Mouse (Mus musculus) kidney, postnatal 0 days (tissue): ENCODE data around the gene 1700022I11Rik. TPM values are rescaled to one million over a fixed set of nuclear protein-coding genes. Genes with fewer than 3 reads are reported as not detected.
"Not testable (repeated sequence)": the region's sequence is repeated elsewhere in the genome, so short reads cannot be mapped to it uniquely, and the experiment has no call there.

Experiments used
- ATAC-seq: fragments of 200-750 bp; cut with Nextera tagmentation; replicated peaks from 2 replicates; pipeline ENCODE4 v1.8.0; 2017; ENCODE audit warnings: low read depth, moderate number of reproducible peaks, moderate TSS enrichment, moderate library complexity; ENCODE audit not compliant: low FRiP score
- DNase-seq: peaks from one replicate; pipeline ENCODE4 v3.0.0-alpha.2; 2016; ENCODE audit warnings: low spot score
- H3K27ac ChIP-seq: fragments of 300-500 bp; sonication (generic); 2 replicates; pipeline ENCODE4 v1.5.1; 2014; ENCODE audit warnings: mild to moderate bottlenecking
- H3K27me3 ChIP-seq: fragments of 300-500 bp; sonication (generic); 2 replicates; pipeline ENCODE4 v1.6.1; 2014; ENCODE audit warnings: low read length, mixed read lengths; ENCODE audit not compliant: insufficient read depth
- H3K36me3 ChIP-seq: fragments of 300-500 bp; sonication (generic); 2 replicates; pipeline ENCODE4 v1.6.1; 2014; ENCODE audit warnings: low read length, mixed read lengths; ENCODE audit not compliant: insufficient read depth
- H3K4me1 ChIP-seq: fragments of 300-500 bp; sonication (generic); replicated peaks from 2 replicates; pipeline ENCODE4 v1.6.1; 2014; ENCODE audit warnings: antibody characterized with exemption, low read length, mixed read lengths; ENCODE audit not compliant: insufficient read depth
- H3K4me2 ChIP-seq: fragments of 300-500 bp; sonication (generic); 2 replicates; pipeline ENCODE4 v1.6.1; 2014; ENCODE audit warnings: mild to moderate bottlenecking, low read length, moderate library complexity, mixed read lengths
- H3K4me3 ChIP-seq: fragments of 300-500 bp; sonication (generic); replicated peaks from 2 replicates; pipeline ENCODE4 v1.5.1; 2014; ENCODE audit warnings: low read depth, low read length
- H3K9ac ChIP-seq: fragments of 300-500 bp; sonication (generic); 2 replicates; pipeline ENCODE4 v1.6.1; 2014; ENCODE audit warnings: low read depth, low read length
- H3K9me3 ChIP-seq: fragments of 300-500 bp; sonication (generic); replicated peaks from 2 replicates; pipeline ENCODE4 v1.6.1; 2016; ENCODE audit warnings: low read length, inconsistent platforms, mixed read lengths
- CTCF ChIP-seq: IDR thresholded peaks from 2 replicates; pipeline ENCODE4 v1.5.1; 2016; ENCODE audit warnings: antibody characterized with exemption, low read depth, mild to moderate bottlenecking, moderate library complexity
- WGBS: fragments of 180-500 bp; shearing (Covaris S2); extraction: QIAGEN DNeasy Blood & Tissue Kit; methylation state at CpG from one replicate; pipeline ENCODE4 v1.1.7; 2014; 5-methylcytosine and 5-hydroxymethylcytosine counted together
- polyA plus RNA-seq: library from polyadenylated mRNA; unstranded; fragments of >200 nt; fragmentation: Nextera tagmentation; extraction: Ambion mirVana; gene quantifications from 2 replicates; pipeline ENCODE4 v1.2.1, GENCODE M21; 2015

Gene 1700022I11Rik
- polyA plus RNA-seq, 1 experiment from 2014 or later: 0.37 TPM

DNA sequence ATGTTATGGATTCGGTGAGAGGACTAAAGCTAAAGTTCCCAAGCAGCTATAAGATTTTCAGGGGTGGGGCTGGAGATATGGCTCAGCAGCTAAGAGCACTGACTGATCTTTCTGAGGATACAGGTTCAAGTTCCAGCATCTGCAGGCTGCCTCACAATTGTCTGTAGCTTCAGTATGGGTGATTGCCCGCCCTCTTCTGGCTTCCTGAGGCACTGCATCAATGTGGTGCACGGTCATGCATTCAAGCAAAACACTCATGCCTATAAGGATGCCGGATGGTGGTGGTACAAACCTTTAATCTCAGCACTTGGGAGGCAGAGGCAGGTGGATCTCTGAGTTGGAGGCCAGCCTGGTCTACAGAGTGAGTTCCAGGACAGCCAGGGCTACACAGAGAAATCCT, 7.8 kb upstream of the 1700022I11Rik start:
- ATAC-seq: no peak
- Histone ChIP-seq H3K4me2 (no peak overlapping the region), H3K4me1 (peaks cover 3% of the 10 kb centered on the region; the same call in 1 of the 2 replicates), H3K9me3 (no peaks in the 10 kb centered on the region), H3K27ac (no peak overlapping the region), H3K9ac (no peak overlapping the region), H3K4me3 (no peak overlapping the region), H3K27me3 (no peaks in the 10 kb centered on the region), H3K36me3 (0 out of 2 replicates have a peak, but pooled peaks cover 3% of the 10 kb centered on the region)
- DNase-seq: peak; percentile 56
- 33% methylated on average over 4 of the region's 4 CpGs for WGBS
- peak; percentile 72 for TF ChIP-seq CTCF

DNA sequence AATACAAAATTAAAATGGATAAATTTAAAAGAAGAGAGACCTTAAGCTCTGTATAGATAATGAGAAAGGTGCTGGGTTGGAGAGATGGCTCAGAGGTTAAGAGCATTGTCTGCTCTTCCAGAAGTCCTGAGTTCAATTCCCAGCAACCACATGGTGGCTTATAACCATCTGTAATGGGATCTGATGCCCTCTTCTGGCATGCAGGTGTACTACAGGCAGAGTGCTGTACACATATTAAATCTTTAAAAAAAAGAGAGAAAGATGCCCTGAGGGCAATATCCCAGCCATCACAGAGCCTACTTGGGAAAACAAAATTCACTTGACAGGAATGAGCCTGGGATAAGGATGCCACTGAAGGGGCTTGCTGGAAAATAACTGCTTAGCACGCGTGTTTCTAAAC, 5.9 kb upstream of the 1700022I11Rik start:
- no peaks in the 10 kb centered on the region for H3K9me3 ChIP-seq
- H3K4me1 ChIP-seq: peaks cover 3% of the 10 kb centered on the region; the same call in 1 of the 2 replicates
- no peak for ATAC-seq
- H3K4me2 ChIP-seq: no peak overlapping the region
- no peaks in the 10 kb centered on the region for H3K27me3 ChIP-seq
- no peaks in the 10 kb centered on the region for H3K36me3 ChIP-seq
- no peak overlapping the region for H3K27ac ChIP-seq
- TF ChIP-seq CTCF: peak; percentile 39
- no peak overlapping the region for H3K4me3 ChIP-seq
- H3K9ac ChIP-seq: no peak overlapping the region
- DNase-seq: no peak
- 97% methylated on average over 2 of the region's 2 CpGs for WGBS

- no peak for ATAC-seq
- H3K4me2 ChIP-seq: peak overlapping the region; percentile 37
Measured at GRCm38 (mm10) chr4:42965039-42965719, 4.2 kb upstream of the 1700022I11Rik start.

GRCm38 (mm10) chr4:42972952-42973351, 3.5 kb downstream of the 1700022I11Rik start:
- Histone ChIP-seq H3K27ac (no peak overlapping the region), H3K27me3 (no peaks in the 10 kb centered on the region), H3K9ac (no peak overlapping the region), H3K4me3 (no peak overlapping the region), H3K4me2 (no peak overlapping the region), H3K36me3 (no peaks in the 10 kb centered on the region), H3K9me3 (no peaks in the 10 kb centered on the region), H3K4me1 (no peaks in the 10 kb centered on the region)
- no peak for TF ChIP-seq CTCF
- 57% methylated on average over 4 of the region's 4 CpGs for whole genome bisulfite sequencing
- ATAC-seq: no peak
- DNase-seq: no peak

More at GRCm38 (mm10) chr4:42965039-42965719, 4.2 kb upstream of the 1700022I11Rik start:
- peak; percentile 87 for DNase-seq
- Histone ChIP-seq H3K9ac (no peak overlapping the region), H3K36me3 (no peaks in the 10 kb centered on the region), H3K27ac (no peak overlapping the region), H3K4me1 (peaks cover 3% of the 10 kb centered on the region; the same call in 1 of the 2 replicates), H3K27me3 (no peaks in the 10 kb centered on the region), H3K9me3 (no peaks in the 10 kb centered on the region), H3K4me3 (no peak overlapping the region)
- TF ChIP-seq CTCF: peak; percentile 93
- 16% methylated on average over 12 of the region's 12 CpGs for WGBS

GRCm38 (mm10) chr4:42973868-42974267, 4.5 kb downstream of the 1700022I11Rik start:
- 81% methylated on average over 5 of the region's 5 CpGs for whole genome bisulfite sequencing
- Histone ChIP-seq H3K36me3 (0 out of 2 replicates have a peak, but pooled peaks cover 4% of the 10 kb centered on the region), H3K9ac (no peak overlapping the region), H3K9me3 (no peaks in the 10 kb centered on the region), H3K27ac (no peak overlapping the region), H3K4me2 (no peak overlapping the region), H3K27me3 (no peaks in the 10 kb centered on the region), H3K4me1 (no peaks in the 10 kb centered on the region), H3K4me3 (no peak overlapping the region)
- ATAC-seq (no peak), DNase-seq (no peak)
- no peak for TF ChIP-seq CTCF

- no peak for ATAC-seq
Measured at GRCm38 (mm10) chr4:42978062-42978461, 8.7 kb downstream of the 1700022I11Rik start.

DNA sequence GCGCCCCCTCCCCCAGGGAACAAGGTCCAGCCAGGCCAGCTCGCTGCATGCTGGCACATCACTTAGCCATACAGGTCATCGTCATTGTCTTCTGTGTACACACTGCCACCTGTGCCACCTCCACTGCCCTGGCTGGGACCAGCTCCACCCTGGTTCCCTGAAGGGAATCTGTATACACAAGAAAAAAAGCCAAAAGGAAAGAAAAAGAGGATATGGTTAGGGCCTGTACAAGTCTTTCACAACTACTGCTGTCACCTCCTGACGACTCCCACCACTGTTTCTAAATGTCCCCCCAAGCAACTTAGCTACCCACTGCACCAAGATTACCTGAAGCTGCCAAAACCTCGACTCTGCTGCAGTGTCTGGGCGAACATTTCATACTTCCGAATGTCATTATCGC, 11.1 kb downstream of the 1700022I11Rik start:
- H3K4me2 ChIP-seq, H3K4me3 ChIP-seq, DNase-seq, H3K27ac ChIP-seq, H3K4me1 ChIP-seq, H3K9me3 ChIP-seq, H3K27me3 ChIP-seq, ATAC-seq, H3K9ac ChIP-seq: not testable (repeated sequence)
- WGBS: 85% methylated on average over 7 of the region's 8 CpGs
- H3K36me3 ChIP-seq: peaks cover 40% of the 10 kb centered on the region

More at GRCm38 (mm10) chr4:42978062-42978461, 8.7 kb downstream of the 1700022I11Rik start:
- 93% methylated on average over 4 of the region's 4 CpGs for WGBS
- peak; percentile 33; the same call in 1 of the 2 replicates for TF ChIP-seq CTCF
- H3K9ac ChIP-seq: no peak overlapping the region
- H3K4me2 ChIP-seq: no peak overlapping the region
- H3K4me1 ChIP-seq: no peaks in the 10 kb centered on the region
- peaks cover 21% of the 10 kb centered on the region; the same call in 1 of the 2 replicates for H3K36me3 ChIP-seq
- no peak for DNase-seq
- H3K4me3 ChIP-seq: no peak overlapping the region
- no peak overlapping the region for H3K27ac ChIP-seq
- no peaks in the 10 kb centered on the region for H3K9me3 ChIP-seq
- no peaks in the 10 kb centered on the region for H3K27me3 ChIP-seq
